Mouse (Mus musculus): ENCODE results near the gene St6galnac3.

GRCm38 (mm10) chr3:153236262-153236661 is 488.7 kb downstream of the St6galnac3 start:
- no peak for TF ChIP-seq CTCF (IDR thresholded peaks at IDR 0.05; ENCODE audit: low read depth)
- no peak for TF ChIP-seq EP300 (optimal IDR thresholded peaks at IDR 0.05)
